Mouse (Mus musculus) limb, embryonic 11.5 days (tissue): ENCODE data around the gene Dctn3. TPM values are rescaled to one million over a fixed set of nuclear protein-coding genes. Genes with fewer than 3 reads are reported as not detected.

Experiments used
- ATAC-seq: fragments of 200-750 bp; cut with Nextera tagmentation; 2 replicates; pipeline ENCODE4 v1.8.0; 2017; ENCODE audit warnings: low read depth; ENCODE audit not compliant: insufficient number of reproducible peaks, low FRiP score, low TSS enrichment
- DNase-seq: peaks from one replicate; pipeline ENCODE4 v3.0.0-alpha.2; 2015; ENCODE audit warnings: low spot score
- H3K27ac ChIP-seq: fragments of 300-500 bp; sonication (generic); replicated peaks from 2 replicates; pipeline ENCODE4 v1.5.1; 2014; ENCODE audit warnings: low read depth, mild to moderate bottlenecking, low read length
- H3K27me3 ChIP-seq: fragments of 300-500 bp; sonication (generic); 2 replicates; pipeline ENCODE4 v1.6.1; 2014; ENCODE audit warnings: mild to moderate bottlenecking, low read length, mixed read lengths; ENCODE audit not compliant: control insufficient read depth, insufficient read depth
- H3K36me3 ChIP-seq: fragments of 300-500 bp; sonication (generic); 2 replicates; pipeline ENCODE4 v1.6.1; 2014; ENCODE audit warnings: mild to moderate bottlenecking, low read length, moderate library complexity, mixed read lengths; ENCODE audit not compliant: control insufficient read depth, insufficient read depth
- H3K4me1 ChIP-seq: fragments of 300-500 bp; sonication (generic); 2 replicates; pipeline ENCODE4 v1.6.1; 2014; ENCODE audit warnings: low read length, mixed read lengths; ENCODE audit not compliant: control insufficient read depth, insufficient read depth
- H3K4me2 ChIP-seq: fragments of 300-500 bp; sonication (generic); 2 replicates; pipeline ENCODE4 v1.6.1; 2014; ENCODE audit warnings: low read depth, mild to moderate bottlenecking, moderate library complexity; ENCODE audit not compliant: severe bottlenecking
- H3K4me3 ChIP-seq: fragments of 300-500 bp; sonication (generic); 2 replicates; pipeline ENCODE4 v1.5.1; 2014; ENCODE audit warnings: low read depth, low read length
- H3K9ac ChIP-seq: fragments of 300-500 bp; sonication (generic); 2 replicates; pipeline ENCODE4 v1.6.1; 2014; ENCODE audit warnings: mild to moderate bottlenecking, low read length
- H3K9me3 ChIP-seq: fragments of 300-500 bp; sonication (generic); 2 replicates; pipeline ENCODE4 v1.6.1; 2016; ENCODE audit warnings: low read length; ENCODE audit not compliant: control insufficient read depth
- WGBS: fragments of 180-500 bp; shearing (Covaris S2); extraction: QIAGEN DNeasy Blood & Tissue Kit; methylation state at CpG from one replicate; pipeline ENCODE4 v1.1.7; 2014; 5-methylcytosine and 5-hydroxymethylcytosine counted together
- polyA plus RNA-seq: library from polyadenylated mRNA; unstranded; fragments of >200 nt; fragmentation: Nextera tagmentation; extraction: Ambion mirVana; gene quantifications from 2 replicates; pipeline ENCODE4 v1.2.1, GENCODE M21; 2014

Dctn3 gene
- polyA plus RNA-seq, 1 experiment from 2014 or later = 104 TPM

- no peaks in the 10 kb centered on the region for H3K27me3 ChIP-seq
- H3K36me3 ChIP-seq = peaks cover 2% of the 10 kb centered on the region; the same call in 1 of the 2 replicates
- peak overlapping the region; percentile 48 for H3K4me3 ChIP-seq
- 36% methylated on average over 6 of the region's 6 CpGs for WGBS
- ATAC-seq (no peak), DNase-seq (no peak)
- peak overlapping the region; percentile 90 for H3K4me2 ChIP-seq
- peaks cover 31% of the 10 kb centered on the region for H3K4me1 ChIP-seq
- no peaks in the 10 kb centered on the region for H3K9me3 ChIP-seq
- peak overlapping the region; percentile 62 for H3K9ac ChIP-seq
- H3K27ac ChIP-seq = peak overlapping the region; percentile 97
Measured at GRCm38 (mm10) chr4:41759656-41760287, 36.8 kb upstream of the Dctn3 start.

- DNase-seq = no peak
- Histone ChIP-seq H3K4me1 (peaks cover 31% of the 10 kb centered on the region), H3K27ac (no peak overlapping the region), H3K9me3 (no peaks in the 10 kb centered on the region), H3K36me3 (peaks cover 2% of the 10 kb centered on the region; the same call in 1 of the 2 replicates), H3K27me3 (no peaks in the 10 kb centered on the region), H3K9ac (no peak overlapping the region), H3K4me3 (no peak overlapping the region), H3K4me2 (no peak overlapping the region)
- WGBS = 89% methylated on average over 9 of the region's 9 CpGs
- no peak for ATAC-seq
Measured at GRCm38 (mm10) chr4:41759206-41759605, 36.2 kb upstream of the Dctn3 start.

- H3K36me3 ChIP-seq = peaks cover 2% of the 10 kb centered on the region; the same call in 1 of the 2 replicates
- H3K27me3 ChIP-seq = no peaks in the 10 kb centered on the region
- H3K27ac ChIP-seq = no peak overlapping the region
- H3K4me2 ChIP-seq = no peak overlapping the region
- no peak overlapping the region for H3K9ac ChIP-seq
- no peak overlapping the region for H3K4me3 ChIP-seq
- H3K4me1 ChIP-seq = peaks cover 31% of the 10 kb centered on the region
- no peaks in the 10 kb centered on the region for H3K9me3 ChIP-seq
- DNase-seq (no peak), ATAC-seq (no peak)
- 91% methylated on average over 4 of the region's 4 CpGs for WGBS
Measured at GRCm38 (mm10) chr4:41758701-41759100, 35.7 kb upstream of the Dctn3 start.

DNA sequence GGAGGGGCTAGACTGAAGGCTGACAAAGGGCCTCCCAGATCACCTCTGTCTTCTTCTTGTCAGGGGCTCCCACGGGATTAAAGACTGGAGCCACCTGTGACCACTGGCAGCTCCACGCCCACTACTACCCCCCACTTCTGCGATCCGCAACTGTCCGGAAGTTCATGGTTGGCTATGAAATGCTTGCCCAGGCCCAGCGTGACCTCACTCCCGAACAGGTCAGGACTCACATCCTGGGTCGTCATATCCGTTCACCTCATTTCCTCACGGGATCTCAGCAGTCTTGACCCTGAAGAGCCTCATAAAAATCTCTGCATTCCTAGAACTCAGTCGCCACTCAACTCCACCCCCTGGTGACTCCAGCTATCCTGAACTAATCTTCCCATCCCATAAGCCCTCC is 35.1 kb upstream of the Dctn3 start:
- no peak for ATAC-seq
- 74% methylated on average over 11 of the region's 11 CpGs for WGBS
- H3K4me2 ChIP-seq = no peak overlapping the region
- H3K27ac ChIP-seq = no peak overlapping the region
- no peaks in the 10 kb centered on the region for H3K9me3 ChIP-seq
- H3K9ac ChIP-seq = no peak overlapping the region
- no peak overlapping the region for H3K4me3 ChIP-seq
- DNase-seq = no peak
- peaks cover 31% of the 10 kb centered on the region for H3K4me1 ChIP-seq
- peaks cover 2% of the 10 kb centered on the region; the same call in 1 of the 2 replicates for H3K36me3 ChIP-seq
- no peaks in the 10 kb centered on the region for H3K27me3 ChIP-seq

GRCm38 (mm10) chr4:41757321-41757720 is 34.4 kb upstream of the Dctn3 start:
- Histone ChIP-seq H3K27ac (no peak overlapping the region), H3K9me3 (no peaks in the 10 kb centered on the region), H3K36me3 (peaks cover 2% of the 10 kb centered on the region; the same call in 1 of the 2 replicates), H3K4me2 (no peak overlapping the region), H3K4me3 (no peak overlapping the region), H3K9ac (no peak overlapping the region), H3K27me3 (no peaks in the 10 kb centered on the region), H3K4me1 (peaks cover 26% of the 10 kb centered on the region)
- DNase-seq (no peak), ATAC-seq (no peak)
- 91% methylated on average over 13 of the region's 13 CpGs for WGBS

- DNase-seq (no peak), ATAC-seq (no peak)
- no peaks in the 10 kb centered on the region for H3K27me3 ChIP-seq
- peak overlapping the region; percentile 65 for H3K4me3 ChIP-seq
- H3K9ac ChIP-seq = peak overlapping the region; percentile 58; the same call in 1 of the 2 replicates
- H3K4me2 ChIP-seq = peak overlapping the region; percentile 93
- H3K27ac ChIP-seq = no peak overlapping the region
- H3K9me3 ChIP-seq = no peaks in the 10 kb centered on the region
- H3K36me3 ChIP-seq = peaks cover 2% of the 10 kb centered on the region; the same call in 1 of the 2 replicates
- peaks cover 21% of the 10 kb centered on the region for H3K4me1 ChIP-seq
- WGBS = 79% methylated on average over 8 of the region's 8 CpGs
Measured at GRCm38 (mm10) chr4:41756440-41756839, 33.5 kb upstream of the Dctn3 start.

DNA sequence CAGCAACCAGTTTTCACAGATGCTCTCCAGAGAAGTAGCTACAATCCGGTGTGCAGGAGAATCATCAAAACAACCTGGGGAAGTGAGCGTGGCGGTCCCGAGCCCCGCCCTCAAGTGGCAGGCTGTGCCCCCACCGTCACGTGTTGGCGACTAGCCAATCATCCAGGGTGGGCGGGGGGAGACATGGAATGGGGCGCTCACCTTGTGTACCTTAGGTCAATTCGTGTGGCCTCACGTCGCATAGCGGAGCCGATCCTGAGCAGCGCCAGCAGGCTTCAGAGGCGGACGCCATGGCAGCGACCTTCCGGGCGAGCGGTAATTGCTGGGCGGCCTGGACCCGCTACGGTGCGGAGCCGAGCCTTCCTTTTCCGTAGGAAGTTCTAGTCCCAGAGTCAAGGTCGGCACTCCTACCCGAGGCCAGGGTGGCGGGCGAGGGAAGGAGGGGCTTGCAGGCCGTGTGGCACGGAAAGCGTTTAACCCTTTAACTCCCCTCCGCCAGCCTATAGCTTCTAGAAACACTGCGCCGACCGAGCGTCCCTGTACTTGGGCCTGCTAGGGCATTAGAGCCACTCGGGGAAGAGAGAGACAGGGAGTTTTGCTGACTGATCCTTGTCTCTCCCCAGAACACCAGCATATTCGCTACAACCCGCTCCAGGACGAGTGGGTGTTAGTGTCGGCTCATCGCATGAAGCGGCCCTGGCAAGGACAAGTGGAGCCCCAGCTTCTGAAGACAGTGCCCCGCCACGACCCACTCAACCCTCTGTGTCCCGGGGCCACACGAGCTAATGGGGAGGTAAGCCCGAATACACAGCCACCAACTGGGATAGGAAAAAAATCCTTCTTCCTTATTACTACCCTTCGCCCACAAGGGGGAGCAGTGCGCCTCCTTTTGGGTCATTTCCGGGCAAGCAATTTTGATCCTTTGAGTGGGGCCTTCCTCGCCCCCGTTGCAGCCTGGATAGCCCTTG is 32.7 kb upstream of the Dctn3 start, which contains the start of gene Sigmar1:
Sigmar1 (minus strand) TSS at position 820 of the 968 bp plus-strand sequence.
- H3K27ac ChIP-seq = peak within 1 kb of the TSS; percentile 52
- WGBS = under 1% methylated on average over 57 of the region's 57 CpGs
- H3K36me3 ChIP-seq = peaks cover 2% of the 10 kb centered on the region; the same call in 1 of the 2 replicates
- DNase-seq (peak; percentile 90), ATAC-seq (peak; percentile 83)
- H3K4me2 ChIP-seq = peak within 1 kb of the TSS; percentile 93
- H3K27me3 ChIP-seq = no peaks in the 10 kb centered on the region
- peaks cover 14% of the 10 kb centered on the region for H3K4me1 ChIP-seq
- H3K4me3 ChIP-seq = peak within 1 kb of the TSS; percentile 65
- peak within 1 kb of the TSS; percentile 58 for H3K9ac ChIP-seq
- H3K9me3 ChIP-seq = no peaks in the 10 kb centered on the region

GRCm38 (mm10) chr4:41754797-41755337 is 31.9 kb upstream of the Dctn3 start, which contains the start of gene Galt:
Galt (plus strand) TSS chr4:41755228.
- H3K4me1 ChIP-seq = peaks cover 11% of the 10 kb centered on the region
- peaks cover 2% of the 10 kb centered on the region; the same call in 1 of the 2 replicates for H3K36me3 ChIP-seq
- no peaks in the 10 kb centered on the region for H3K27me3 ChIP-seq
- H3K9ac ChIP-seq = peak within 1 kb of the TSS; percentile 58
- WGBS = 10% methylated on average over 14 of the region's 14 CpGs
- H3K9me3 ChIP-seq = no peaks in the 10 kb centered on the region
- H3K4me2 ChIP-seq = peak within 1 kb of the TSS; percentile 93
- H3K4me3 ChIP-seq = peak within 1 kb of the TSS; percentile 65
- ATAC-seq = peak; percentile 42; the same call in 1 of the 2 replicates
- DNase-seq = no peak
- peak within 1 kb of the TSS; percentile 52 for H3K27ac ChIP-seq
